Mouse (Mus musculus) bone marrow, adult 2 months (tissue): ENCODE results near the gene C330007P06Rik.

ENCODE experiments used
- CTCF ChIP-seq: fragments of 200-500 bp; IDR thresholded peaks from 2 replicates; pipeline ENCODE4 v1.5.1; 2011; ENCODE audit warnings: low read length, control low read depth; ENCODE audit not compliant: control insufficient read depth, insufficient read depth
- POLR2A ChIP-seq: fragments of 200-500 bp; IDR thresholded peaks from 2 replicates; pipeline ENCODE4 v1.6.1; 2011; ENCODE audit warnings: low read depth, mild to moderate bottlenecking, control low read depth, low read length, borderline replicate concordance; ENCODE audit not compliant: control insufficient read depth

DNA sequence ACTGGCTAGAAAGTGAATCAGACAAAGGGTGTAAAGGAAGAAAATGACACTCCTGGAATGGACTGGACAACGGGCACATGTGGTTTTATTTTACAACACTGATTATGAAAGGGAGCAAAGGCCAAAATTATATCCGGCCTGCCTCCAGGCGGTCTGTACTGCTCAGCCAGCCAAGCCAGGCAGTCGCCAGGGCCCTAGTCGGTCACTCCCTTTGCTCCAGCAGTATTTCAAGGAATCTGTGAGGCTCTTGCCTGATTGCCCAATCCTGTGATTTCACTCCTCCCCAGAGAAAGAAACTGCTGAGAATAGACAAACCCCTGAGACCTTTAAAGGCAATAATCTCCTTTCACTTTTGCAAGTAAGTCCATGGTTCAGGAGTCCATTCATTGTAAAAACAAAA, 69.7 kb downstream of the C330007P06Rik start:
- TF ChIP-seq POLR2A (no peak), CTCF (no peak)
